Mouse (Mus musculus) midbrain, embryonic 13.5 days (tissue): ENCODE results near the gene Metap1d. TPM values are rescaled to one million over a fixed set of nuclear protein-coding genes. Genes with fewer than 3 reads are reported as not detected.

ENCODE experiments used
- ATAC-seq: fragments of 200-750 bp; cut with Nextera tagmentation; 2 replicates; pipeline ENCODE4 v1.8.0; 2017; ENCODE audit warnings: mild to moderate bottlenecking, moderate TSS enrichment, moderate library complexity
- H3K27ac ChIP-seq: fragments of 300-500 bp; sonication (generic); 2 replicates; pipeline ENCODE4 v1.5.1; 2015; ENCODE audit warnings: inconsistent platforms, mild to moderate bottlenecking, moderate library complexity
- H3K27me3 ChIP-seq: fragments of 300-500 bp; sonication (generic); 2 replicates; pipeline ENCODE4 v1.6.1; 2015; ENCODE audit warnings: mild to moderate bottlenecking, inconsistent platforms
- H3K36me3 ChIP-seq: fragments of 300-500 bp; sonication (generic); 2 replicates; pipeline ENCODE4 v1.6.1; 2015; ENCODE audit warnings: mild to moderate bottlenecking, inconsistent platforms
- H3K4me1 ChIP-seq: fragments of 300-500 bp; sonication (generic); replicated peaks from 2 replicates; pipeline ENCODE4 v1.6.1; 2015; ENCODE audit warnings: inconsistent platforms
- H3K4me2 ChIP-seq: fragments of 300-500 bp; sonication (generic); replicated peaks from 2 replicates; pipeline ENCODE4 v1.6.1; 2015; ENCODE audit warnings: moderate library complexity, mild to moderate bottlenecking, inconsistent platforms
- H3K4me3 ChIP-seq: fragments of 300-500 bp; sonication (generic); replicated peaks from 2 replicates; pipeline ENCODE4 v1.5.1; 2015; ENCODE audit warnings: mild to moderate bottlenecking, inconsistent platforms
- H3K9ac ChIP-seq: fragments of 300-500 bp; sonication (generic); replicated peaks from 2 replicates; pipeline ENCODE4 v1.6.1; 2015; ENCODE audit warnings: mild to moderate bottlenecking, inconsistent platforms
- H3K9me3 ChIP-seq: fragments of 300-500 bp; sonication (generic); 2 replicates; pipeline ENCODE4 v1.6.1; 2016; ENCODE audit warnings: mild to moderate bottlenecking, inconsistent platforms
- WGBS: fragments of 180-500 bp; shearing (Covaris S2); methylation state at CpG from one replicate; pipeline ENCODE4 v1.1.7; 2015; 5-methylcytosine and 5-hydroxymethylcytosine counted together
- polyA plus RNA-seq: library from polyadenylated mRNA; unstranded; fragments of >200 nt; fragmentation: Nextera tagmentation; extraction: Ambion mirVana; gene quantifications from 2 replicates; pipeline ENCODE4 v1.2.1, GENCODE M21; 2015

The Metap1d gene
- polyA plus RNA-seq, 1 experiment from 2014 or later, result 35.1 TPM

GRCm38 (mm10) chr2:71529511-71530351, 76.7 kb downstream of the Metap1d start:
- H3K36me3 ChIP-seq, result no peaks in the 10 kb centered on the region
- peak; percentile 89 for ATAC-seq
- peaks cover 99% of the 10 kb centered on the region for H3K27me3 ChIP-seq
- H3K4me3 ChIP-seq, result peak overlapping the region; percentile 44
- no peaks in the 10 kb centered on the region for H3K9me3 ChIP-seq
- WGBS, result under 1% methylated on average over 58 of the region's 60 CpGs
- peak overlapping the region; percentile 51 for H3K9ac ChIP-seq
- H3K4me1 ChIP-seq, result peaks cover 19% of the 10 kb centered on the region
- peak overlapping the region; percentile 76 for H3K27ac ChIP-seq
- H3K4me2 ChIP-seq, result peak overlapping the region; percentile 68

DNA sequence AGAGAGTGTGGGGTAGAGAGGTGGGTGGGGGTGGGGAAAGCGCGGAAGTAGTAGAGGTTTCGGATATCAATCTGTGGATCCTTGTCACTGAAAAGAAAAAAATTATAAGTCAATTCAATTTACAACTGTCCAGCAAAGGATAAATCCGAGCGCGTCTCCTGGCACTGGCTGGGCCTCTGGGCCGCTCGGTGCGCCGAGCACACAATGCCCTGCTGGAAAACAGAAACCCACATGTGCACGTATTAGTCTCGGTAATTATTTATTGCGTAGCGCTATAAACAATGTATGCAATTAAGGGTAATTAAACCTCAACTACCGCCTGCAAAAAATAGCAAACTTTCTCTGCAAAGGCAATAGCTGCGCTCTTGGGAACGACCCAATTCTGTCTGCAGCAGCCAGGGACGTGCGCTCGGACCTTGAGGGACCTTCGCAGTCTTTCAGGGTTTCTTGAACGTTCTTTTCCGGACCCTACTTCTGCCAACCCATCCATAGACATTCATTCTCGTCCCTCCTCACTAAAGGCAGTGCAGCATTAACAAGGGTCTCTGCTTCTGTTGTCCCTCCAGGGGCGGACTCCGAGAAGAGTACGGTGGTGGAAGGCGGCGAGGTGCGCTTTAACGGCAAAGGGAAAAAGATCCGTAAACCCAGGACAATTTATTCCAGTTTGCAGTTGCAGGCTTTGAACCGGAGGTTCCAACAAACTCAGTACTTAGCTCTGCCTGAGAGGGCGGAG, 77.5 kb downstream of the Metap1d start:
- Histone ChIP-seq H3K4me1 (peaks cover 19% of the 10 kb centered on the region), H3K4me3 (peak overlapping the region; percentile 44), H3K9me3 (no peaks in the 10 kb centered on the region), H3K27ac (peak overlapping the region; percentile 71), H3K9ac (peak overlapping the region; percentile 42; the same call in 1 of the 2 replicates), H3K4me2 (peak overlapping the region; percentile 68), H3K27me3 (peaks cover 98% of the 10 kb centered on the region), H3K36me3 (no peaks in the 10 kb centered on the region)
- no peak for ATAC-seq
- WGBS, result under 1% methylated on average over 34 of the region's 34 CpGs

- under 1% methylated on average over 12 of the region's 12 CpGs for WGBS
- H3K36me3 ChIP-seq, result no peaks in the 10 kb centered on the region
- peak overlapping the region; percentile 44 for H3K4me3 ChIP-seq
- H3K9me3 ChIP-seq, result no peaks in the 10 kb centered on the region
- ATAC-seq, result no peak
- H3K27ac ChIP-seq, result peak overlapping the region; percentile 71
- peaks cover 96% of the 10 kb centered on the region for H3K27me3 ChIP-seq
- peak overlapping the region; percentile 42; the same call in 1 of the 2 replicates for H3K9ac ChIP-seq
- peak overlapping the region; percentile 23 for H3K4me2 ChIP-seq
- H3K4me1 ChIP-seq, result peaks cover 19% of the 10 kb centered on the region
Measured at GRCm38 (mm10) chr2:71531124-71531590, 78.1 kb downstream of the Metap1d start.

DNA sequence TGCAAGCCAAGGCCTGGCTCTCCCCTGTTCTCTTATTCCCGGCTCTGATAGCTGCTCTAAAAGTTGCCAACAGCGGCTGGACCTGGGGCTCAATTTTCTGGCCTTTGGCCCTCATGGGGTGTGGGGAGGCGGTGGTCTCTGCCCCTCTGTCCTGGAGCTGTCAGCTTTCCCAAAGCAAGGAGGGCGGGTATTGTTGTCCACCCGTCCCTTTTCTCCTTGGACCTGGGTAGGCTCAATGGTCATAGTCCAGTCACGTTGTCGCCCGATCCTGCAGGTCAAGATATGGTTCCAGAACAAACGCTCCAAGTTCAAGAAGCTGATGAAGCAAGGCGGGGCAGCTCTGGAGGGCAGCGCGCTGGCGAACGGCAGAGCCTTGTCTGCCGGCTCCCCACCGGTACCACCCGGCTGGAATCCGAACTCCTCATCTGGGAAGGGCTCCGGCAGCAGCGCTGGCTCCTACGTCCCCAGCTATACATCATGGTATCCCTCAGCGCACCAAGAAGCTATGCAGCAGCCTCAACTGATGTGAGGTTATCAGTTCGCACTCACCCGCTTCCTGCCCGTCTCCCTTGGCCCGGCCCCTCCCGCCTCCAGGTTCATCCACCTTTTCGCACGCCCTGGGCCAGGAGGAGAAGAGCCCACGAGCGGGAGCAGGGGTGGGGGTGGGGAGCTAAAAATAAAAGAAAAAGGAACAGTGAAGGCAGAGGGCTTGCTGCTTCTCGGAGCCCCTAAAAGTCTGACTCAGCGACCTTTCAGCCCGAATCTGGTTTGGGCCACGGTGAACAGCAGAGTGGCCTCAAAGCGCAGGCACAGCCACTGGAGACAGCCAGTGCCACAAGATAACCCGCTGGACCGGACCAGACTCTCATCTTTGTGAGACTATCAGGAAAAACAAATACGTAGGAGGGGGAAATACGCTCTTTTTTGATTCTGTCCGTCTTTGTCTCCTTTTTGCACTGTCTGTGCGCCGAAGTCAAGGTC, 79.2 kb downstream of the Metap1d start:
- H3K9me3 ChIP-seq, result no peaks in the 10 kb centered on the region
- H3K27ac ChIP-seq, result peak overlapping the region; percentile 71
- H3K4me2 ChIP-seq, result peak overlapping the region; percentile 31
- H3K9ac ChIP-seq, result peak overlapping the region; percentile 16; the same call in 1 of the 2 replicates
- peaks cover 19% of the 10 kb centered on the region for H3K4me1 ChIP-seq
- WGBS, result under 1% methylated on average over 43 of the region's 43 CpGs
- H3K27me3 ChIP-seq, result peaks cover 96% of the 10 kb centered on the region
- ATAC-seq, result no peak
- no peaks in the 10 kb centered on the region for H3K36me3 ChIP-seq
- peak overlapping the region; percentile 44 for H3K4me3 ChIP-seq

DNA sequence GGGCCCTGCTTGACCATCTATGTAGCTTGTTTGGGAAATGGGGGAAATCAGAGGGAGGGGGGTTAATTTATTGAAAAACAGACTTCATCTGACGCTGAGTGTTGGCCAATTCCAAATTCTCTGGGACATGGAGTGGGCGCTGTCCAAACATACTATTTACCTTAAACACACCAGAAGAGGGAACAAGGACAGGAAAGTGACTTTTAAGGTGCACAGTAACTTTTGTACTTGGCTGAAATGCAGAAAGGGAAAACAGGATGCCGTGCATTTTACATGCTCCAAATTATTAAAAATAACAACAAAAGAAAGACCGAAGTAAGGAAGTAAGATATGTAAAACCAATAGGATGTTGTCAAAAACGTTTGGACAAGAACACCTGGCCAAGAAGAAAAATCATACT, 80.0 kb downstream of the Metap1d start:
- Histone ChIP-seq H3K9ac (no peak overlapping the region; the same call in 1 of the 2 replicates), H3K4me1 (peaks cover 19% of the 10 kb centered on the region), H3K27me3 (peaks cover 97% of the 10 kb centered on the region), H3K27ac (peak overlapping the region; percentile 71; the same call in 1 of the 2 replicates), H3K36me3 (no peaks in the 10 kb centered on the region), H3K4me3 (peak overlapping the region; percentile 44), H3K9me3 (no peaks in the 10 kb centered on the region), H3K4me2 (peak overlapping the region; percentile 31)
- WGBS, result 10% methylated on average over 5 of the region's 5 CpGs
- ATAC-seq, result no peak

GRCm38 (mm10) chr2:71534242-71535052, 81.4 kb downstream of the Metap1d start:
- H3K4me1 ChIP-seq, result peaks cover 12% of the 10 kb centered on the region
- H3K4me2 ChIP-seq, result peak overlapping the region; percentile 27
- peak overlapping the region; percentile 28; the same call in 1 of the 2 replicates for H3K9ac ChIP-seq
- H3K4me3 ChIP-seq, result peak overlapping the region; percentile 25
- H3K27me3 ChIP-seq, result peaks cover 97% of the 10 kb centered on the region
- H3K36me3 ChIP-seq, result no peaks in the 10 kb centered on the region
- no peaks in the 10 kb centered on the region for H3K9me3 ChIP-seq
- WGBS, result 1% methylated on average over 20 of the region's 20 CpGs
- H3K27ac ChIP-seq, result peak overlapping the region; percentile 60
- no peak for ATAC-seq

GRCm38 (mm10) chr2:71540611-71541417, 87.7 kb downstream of the Metap1d start:
- Histone ChIP-seq H3K36me3 (no peaks in the 10 kb centered on the region), H3K9me3 (no peaks in the 10 kb centered on the region), H3K9ac (0 out of 2 replicates have a peak overlapping the region, but pooled peaks have one; percentile 23), H3K27me3 (peaks cover 99% of the 10 kb centered on the region), H3K4me2 (peak overlapping the region; percentile 40), H3K4me1 (peaks cover 35% of the 10 kb centered on the region), H3K27ac (peak overlapping the region; percentile 59), H3K4me3 (peak overlapping the region; percentile 21)
- ATAC-seq, result 0 out of 2 replicates have a peak, but pooled peaks have one; percentile 24
- under 1% methylated on average over 42 of the region's 48 CpGs for WGBS

- Histone ChIP-seq H3K9me3 (no peaks in the 10 kb centered on the region), H3K27me3 (peaks cover 99% of the 10 kb centered on the region), H3K36me3 (no peaks in the 10 kb centered on the region), H3K4me3 (peak overlapping the region; percentile 21), H3K27ac (peak overlapping the region; percentile 59), H3K4me1 (peaks cover 43% of the 10 kb centered on the region), H3K9ac (0 out of 2 replicates have a peak overlapping the region, but pooled peaks have one; percentile 23), H3K4me2 (peak overlapping the region; percentile 40)
- no peak for ATAC-seq
- WGBS, result 1% methylated on average over 37 of the region's 37 CpGs
Measured at GRCm38 (mm10) chr2:71541418-71542226, 88.5 kb downstream of the Metap1d start.

DNA sequence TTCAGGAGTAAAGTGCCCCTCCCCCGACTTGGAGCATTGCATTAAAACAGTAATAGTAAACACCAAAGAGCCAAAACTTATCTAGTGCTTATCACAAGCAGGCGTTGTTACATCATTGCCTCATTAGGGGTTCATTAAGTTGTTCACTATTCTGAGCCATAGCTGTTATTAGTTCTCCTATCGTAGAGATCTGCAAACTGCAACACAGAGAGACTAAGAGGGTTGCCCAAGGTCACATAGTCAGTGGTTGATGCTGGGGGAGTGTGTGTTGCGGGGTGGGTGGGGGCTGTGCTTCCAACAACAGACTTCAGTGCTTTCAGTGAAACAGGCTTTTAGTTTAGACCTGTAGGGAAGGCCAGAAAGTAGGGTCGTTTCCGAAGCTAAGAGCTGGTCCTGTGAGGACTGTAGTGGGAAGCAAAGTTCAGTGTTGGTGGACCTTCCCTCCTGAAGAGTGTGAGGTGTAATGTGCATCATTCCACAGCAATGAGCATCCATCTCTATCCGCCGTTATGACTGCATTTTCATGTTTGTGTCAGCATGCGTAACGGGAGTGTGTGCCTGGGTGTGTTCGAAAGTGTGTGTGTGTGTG, 89.2 kb downstream of the Metap1d start:
- H3K27me3 ChIP-seq, result peaks cover 99% of the 10 kb centered on the region
- H3K4me1 ChIP-seq, result peaks cover 47% of the 10 kb centered on the region
- H3K36me3 ChIP-seq, result no peaks in the 10 kb centered on the region
- H3K9me3 ChIP-seq, result no peaks in the 10 kb centered on the region
- H3K9ac ChIP-seq, result no peak overlapping the region
- H3K4me2 ChIP-seq, result peak overlapping the region; percentile 37
- H3K4me3 ChIP-seq, result no peak overlapping the region
- H3K27ac ChIP-seq, result peak overlapping the region; percentile 59; the same call in 1 of the 2 replicates
- WGBS, result 2% methylated on average over 11 of the region's 11 CpGs
- no peak for ATAC-seq
